Mouse (Mus musculus) lung, postnatal 25 days (tissue): ENCODE measurements around the gene 6430571L13Rik.
A peak's percentile ranks its signal among the peaks of the same experiment; 100 is the strongest.
"Not testable (repeated sequence)": the region's sequence is repeated elsewhere in the genome, so short reads cannot be mapped to it uniquely, and the experiment has no call there.

Experiments used
- DNase-seq: peaks from one replicate; pipeline ENCODE4 v3.0.0; 2022; ENCODE audit warnings: low spot score

Gene 6430571L13Rik

GRCm38 (mm10) chr9:107340267-107340859, at the start of gene 6430571L13Rik:
Gene 6430571L13Rik, plus strand, starts transcription at chr9:107340602.
- DNase-seq: peak; percentile 93

- peak; percentile 85 for DNase-seq
These were observed 49.5 kb upstream of the 6430571L13Rik start for GRCm38 (mm10) chr9:107290897-107291296.

GRCm38 (mm10) chr9:107294249-107294648, 46.2 kb upstream of the 6430571L13Rik start:
- peak; percentile 89 for DNase-seq

- DNase-seq: peak; percentile 61
These were observed 44.8 kb upstream of the 6430571L13Rik start for GRCm38 (mm10) chr9:107295616-107296015.

GRCm38 (mm10) chr9:107296016-107296040, 44.6 kb upstream of the 6430571L13Rik start, which contains the start of gene Cish:
Gene Cish, plus strand, starts transcription at chr9:107296026.
- no peak for DNase-seq

GRCm38 (mm10) chr9:107296041-107296440, 44.4 kb upstream of the 6430571L13Rik start:
- peak; percentile 65 for DNase-seq

- DNase-seq: peak; percentile 96
These were observed 43.9 kb upstream of the 6430571L13Rik start for GRCm38 (mm10) chr9:107296501-107296965.

GRCm38 (mm10) chr9:107297059-107297458, 43.3 kb upstream of the 6430571L13Rik start:
- no peak for DNase-seq

- no peak for DNase-seq
These were observed 42.7 kb upstream of the 6430571L13Rik start for GRCm38 (mm10) chr9:107297658-107298057.

GRCm38 (mm10) chr9:107298059-107298780, 42.2 kb upstream of the 6430571L13Rik start:
- peak; percentile 87 for DNase-seq

GRCm38 (mm10) chr9:107298876-107299275, 41.5 kb upstream of the 6430571L13Rik start:
- no peak for DNase-seq

- DNase-seq: no peak
These were observed 40.6 kb upstream of the 6430571L13Rik start for GRCm38 (mm10) chr9:107299783-107300182.

- no peak for DNase-seq
These were observed 40.0 kb upstream of the 6430571L13Rik start for GRCm38 (mm10) chr9:107300224-107300973.

GRCm38 (mm10) chr9:107301554-107302331, 38.7 kb upstream of the 6430571L13Rik start:
- DNase-seq: no peak

GRCm38 (mm10) chr9:107302592-107302991, 37.8 kb upstream of the 6430571L13Rik start:
- no peak for DNase-seq

GRCm38 (mm10) chr9:107303121-107303820, 37.1 kb upstream of the 6430571L13Rik start:
- DNase-seq: no peak

- no peak for DNase-seq
These were observed 36.5 kb upstream of the 6430571L13Rik start for GRCm38 (mm10) chr9:107303900-107304299.

- no peak for DNase-seq
These were observed 36.0 kb upstream of the 6430571L13Rik start for GRCm38 (mm10) chr9:107304383-107304782.

- DNase-seq: no peak
These were observed 35.4 kb upstream of the 6430571L13Rik start for GRCm38 (mm10) chr9:107305012-107305411.

GRCm38 (mm10) chr9:107305601-107306542, 34.5 kb upstream of the 6430571L13Rik start:
- peak; percentile 65 for DNase-seq

GRCm38 (mm10) chr9:107306673-107307072, 33.7 kb upstream of the 6430571L13Rik start:
- DNase-seq: not testable (repeated sequence)
